Mouse (Mus musculus) T-helper 17 cell (primary cell): ENCODE measurements at regions not wholly inside any gene's neighbourhood (a gene's known extent, or its start where the extent isn't known, plus 50 kb on each side); places are given as distances from the start of the nearest gene placed in this dataset.

Source experiments
- in situ Hi-C, 2 experiments: fragments of 300-600 bp; cut with MboI, MseI; formaldehyde crosslinking; loops; 1 replicate in 1 of 2; 2 replicates in 1 of 2; pipeline ENCODE4 v1.15.1; 2025; ENCODE audit warnings: high pct_unique_total_duplicates in 2 of 2

- in situ Hi-C loops = no loop called here
These were observed 997.0 kb upstream of the Tacstd2 start for GRCm38 (mm10) chr6:68532599-68532998.

GRCm38 (mm10) chr6:68503937-68504336 is 968.3 kb upstream of the Tacstd2 start:
- in situ Hi-C loops = no loop called here

GRCm38 (mm10) chr6:68481137-68481536 is 945.5 kb upstream of the Tacstd2 start:
- in situ Hi-C loops = no loop called here

DNA sequence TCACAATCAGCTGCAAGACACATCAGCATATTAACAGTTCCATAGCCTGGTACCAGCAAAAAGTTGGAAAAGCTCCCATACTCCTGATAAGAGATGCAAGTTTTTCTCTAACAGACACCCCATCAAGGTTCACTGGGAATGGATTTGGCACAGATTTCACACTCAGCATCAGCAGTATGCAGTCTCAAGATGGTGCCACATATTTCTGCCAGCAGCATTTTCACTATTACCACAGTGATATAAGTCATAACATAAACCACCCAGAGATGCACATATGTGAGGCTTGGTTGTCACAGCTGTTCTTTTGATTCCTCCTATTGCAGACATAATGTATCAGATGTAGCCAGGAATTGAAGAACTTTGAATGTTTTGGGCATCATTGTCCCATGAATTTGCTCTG is 939.3 kb upstream of the Tacstd2 start:
- in situ Hi-C loops = loop anchor here in 1 of 2 experiments (5.0 kb wide), 1 partner anchor 83 kb away; no protein-coding TSS in a partner anchor

- in situ Hi-C loops = loop anchor here in 1 of 2 experiments (10.0 kb wide), 1 partner anchor 752 kb away; no protein-coding TSS in a partner anchor
These were observed 917.6 kb upstream of the Tacstd2 start for GRCm38 (mm10) chr6:68453061-68453803.

DNA sequence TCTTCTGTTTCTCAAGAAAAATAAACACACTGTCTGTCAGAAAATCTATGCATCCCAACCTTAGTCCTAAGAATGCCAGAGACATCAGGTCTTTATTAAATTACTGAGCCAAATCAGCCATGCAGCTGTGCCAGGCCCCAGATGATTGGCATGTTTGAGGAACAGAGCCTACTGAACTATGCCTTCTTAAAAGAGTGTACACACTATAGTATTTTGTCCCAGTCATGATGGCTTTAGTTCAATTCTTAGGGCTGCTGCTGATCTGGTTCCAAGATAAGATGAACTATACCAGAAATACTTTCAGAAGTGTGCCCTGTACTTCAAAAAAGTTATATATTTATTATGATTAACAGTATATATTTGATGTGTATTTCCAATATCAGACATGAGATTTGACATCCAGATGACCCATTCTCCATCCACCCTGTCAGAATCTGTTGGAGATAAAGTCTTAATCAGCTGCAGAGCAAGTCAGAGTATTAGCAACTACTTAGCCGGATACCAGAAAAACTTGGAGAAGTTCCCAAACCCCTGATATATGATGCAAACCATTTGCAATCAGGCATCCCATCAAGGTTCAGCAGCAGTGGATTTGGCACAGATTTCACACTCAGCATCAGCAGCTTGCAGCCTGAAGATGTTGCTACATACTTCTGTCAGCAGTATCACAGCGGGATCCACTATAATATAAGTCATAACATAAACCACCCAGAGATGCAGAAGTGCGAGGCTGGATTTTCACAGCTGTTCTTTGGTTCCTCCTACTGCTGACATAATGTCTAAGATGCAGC is 913.6 kb upstream of the Tacstd2 start:
- in situ Hi-C loops = no loop called here

DNA sequence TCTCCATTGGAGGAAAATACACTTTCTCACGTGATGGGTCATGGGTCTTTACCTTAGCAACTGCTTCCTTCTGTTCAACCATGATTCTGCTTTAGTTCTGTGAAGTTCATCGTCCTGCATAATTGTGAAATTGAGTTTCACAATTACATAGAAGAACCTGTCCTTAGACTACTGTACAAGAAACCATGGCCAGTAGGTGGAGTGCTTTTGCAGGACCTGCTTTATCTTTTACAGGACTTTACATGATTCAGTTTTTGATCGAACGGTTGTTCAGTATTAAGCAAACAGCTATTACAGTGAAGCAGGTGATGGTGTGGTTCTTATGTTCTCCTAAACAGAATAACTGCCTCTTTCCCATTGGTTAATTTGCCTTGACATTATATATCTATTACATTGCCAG is 910.2 kb upstream of the Tacstd2 start:
- in situ Hi-C loops = no loop called here

GRCm38 (mm10) chr6:68437184-68437583 is 901.6 kb upstream of the Tacstd2 start:
- in situ Hi-C loops = no loop called here
